Mouse (Mus musculus) limb, embryonic 10.5 days (tissue): Measurements from ENCODE around the gene Add3. TPM values are rescaled to one million over a fixed set of nuclear protein-coding genes. Genes with fewer than 3 reads are reported as not detected.

ENCODE experiments used
- DNase-seq: peaks from one replicate; pipeline ENCODE4 v3.0.0-alpha.2; 2017; ENCODE audit warnings: low spot score
- H3K27ac ChIP-seq: fragments of 300-500 bp; sonication (generic); 2 replicates; pipeline ENCODE4 v1.5.1; 2016; ENCODE audit warnings: mild to moderate bottlenecking
- H3K27me3 ChIP-seq: fragments of 300-500 bp; sonication (generic); 2 replicates; pipeline ENCODE4 v1.6.1; 2016; ENCODE audit warnings: low read depth, mild to moderate bottlenecking; ENCODE audit not compliant: poor library complexity, severe bottlenecking
- H3K36me3 ChIP-seq: fragments of 300-500 bp; sonication (generic); 2 replicates; pipeline ENCODE4 v1.6.1; 2016; ENCODE audit warnings: mild to moderate bottlenecking, moderate library complexity
- H3K4me1 ChIP-seq: fragments of 300-500 bp; sonication (generic); 2 replicates; pipeline ENCODE4 v1.6.1; 2016
- H3K4me3 ChIP-seq: fragments of 300-500 bp; sonication (generic); 2 replicates; pipeline ENCODE4 v1.5.1; 2016; ENCODE audit warnings: mild to moderate bottlenecking, moderate library complexity
- H3K9me3 ChIP-seq: fragments of 300-500 bp; sonication (generic); replicated peaks from 2 replicates; pipeline ENCODE4 v1.6.1; 2016; ENCODE audit warnings: mild to moderate bottlenecking
- WGBS: fragments of 180-500 bp; shearing (Covaris S2); methylation state at CpG from one replicate; pipeline ENCODE4 v1.1.7; 2016; 5-methylcytosine and 5-hydroxymethylcytosine counted together
- polyA plus RNA-seq: library from polyadenylated mRNA; unstranded; fragments of >200 nt; fragmentation: Nextera tagmentation; extraction: Ambion mirVana; gene quantifications from 2 replicates; pipeline ENCODE4 v1.2.1, GENCODE M21; 2016

Add3 gene
- polyA plus RNA-seq, 1 experiment from 2014 or later = 63.7 TPM

DNA sequence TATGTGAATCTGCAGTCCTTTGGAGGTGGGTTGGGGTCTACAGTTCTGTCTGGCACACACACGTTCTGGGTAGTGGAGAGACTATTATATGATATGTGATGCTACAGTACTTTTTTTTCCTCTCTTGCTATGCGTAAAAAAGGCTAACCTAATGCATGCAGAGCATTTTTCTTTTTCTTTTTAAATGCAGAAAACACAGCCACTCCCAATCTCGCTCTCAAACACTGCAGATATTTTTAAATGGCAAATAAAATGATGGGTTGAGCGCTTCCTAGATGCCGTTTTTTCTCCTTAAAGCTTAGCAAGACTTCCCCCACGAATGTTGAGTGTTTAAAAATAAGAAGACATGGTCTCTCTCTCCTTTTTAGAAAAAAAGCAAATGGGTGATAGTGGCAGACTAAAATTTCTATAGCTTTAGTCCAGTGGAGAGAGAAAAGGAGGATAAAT lies 584 bp downstream of the Add3 start:
- H3K4me3 ChIP-seq = peak overlapping the region; percentile 98
- H3K36me3 ChIP-seq = no peaks in the 10 kb centered on the region
- H3K27me3 ChIP-seq = no peaks in the 10 kb centered on the region
- H3K27ac ChIP-seq = peak overlapping the region; percentile 95; the same call in 1 of the 2 replicates
- no peaks in the 10 kb centered on the region for H3K9me3 ChIP-seq
- 5% methylated on average over 6 of the region's 6 CpGs for WGBS
- peaks cover 69% of the 10 kb centered on the region for H3K4me1 ChIP-seq
- DNase-seq = no peak

- WGBS = under 1% methylated on average over 23 of the region's 23 CpGs
- peak; percentile 60 for DNase-seq
- Histone ChIP-seq H3K4me3 (peak overlapping the region; percentile 98), H3K27me3 (no peaks in the 10 kb centered on the region), H3K27ac (peak overlapping the region; percentile 95), H3K9me3 (no peaks in the 10 kb centered on the region), H3K36me3 (no peaks in the 10 kb centered on the region), H3K4me1 (peaks cover 68% of the 10 kb centered on the region)
These were observed 1.2 kb downstream of the Add3 start for GRCm38 (mm10) chr19:53141251-53142072.

DNA sequence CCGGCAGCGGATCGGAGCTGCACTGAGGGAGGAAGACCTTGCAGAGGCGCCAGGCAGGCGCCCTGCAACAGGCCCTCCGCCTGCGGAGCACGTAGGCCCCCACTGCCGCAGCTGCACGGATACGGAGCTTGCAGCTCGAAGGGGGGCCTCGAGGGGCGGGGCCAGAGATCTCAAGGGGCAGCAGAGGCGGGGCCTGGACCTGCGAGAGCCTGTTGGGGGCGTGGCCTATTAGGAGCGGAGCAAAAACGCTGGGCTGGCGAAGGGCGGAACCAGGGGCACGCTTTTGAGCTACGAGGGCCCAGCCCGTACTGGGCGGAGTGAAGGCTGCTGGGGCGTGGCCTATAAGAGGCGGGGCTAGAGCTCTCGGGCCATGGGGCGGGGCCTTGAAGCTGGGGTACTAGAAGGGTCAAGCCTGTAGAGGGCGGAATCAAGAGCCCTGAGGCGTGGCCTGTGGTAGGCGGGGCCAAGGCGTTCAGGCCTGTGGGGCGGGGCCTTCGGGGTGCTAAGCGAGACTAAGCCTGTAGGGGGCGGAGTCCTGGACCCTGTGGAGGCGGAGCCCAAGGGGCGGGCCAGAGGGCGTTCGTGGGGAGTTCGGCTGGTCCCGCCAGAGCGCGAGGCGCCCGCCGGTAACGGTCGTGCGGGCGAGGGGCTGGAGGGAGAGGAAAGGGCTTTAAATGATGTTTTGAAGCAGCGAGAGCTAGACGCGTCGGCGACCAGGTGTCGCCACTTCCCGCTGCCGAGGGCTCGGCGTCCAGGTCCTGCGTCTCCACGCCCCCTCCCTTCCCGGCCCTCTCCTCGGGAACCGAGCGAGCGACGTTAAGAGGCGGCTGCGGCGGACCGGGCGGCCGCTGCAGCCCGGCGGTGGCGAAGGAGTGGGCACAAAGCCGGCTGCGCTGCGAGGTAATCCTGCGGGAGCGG lies 2.2 kb downstream of the Add3 start:
- under 1% methylated on average over 84 of the region's 84 CpGs for WGBS
- H3K4me1 ChIP-seq = peaks cover 59% of the 10 kb centered on the region

DNA sequence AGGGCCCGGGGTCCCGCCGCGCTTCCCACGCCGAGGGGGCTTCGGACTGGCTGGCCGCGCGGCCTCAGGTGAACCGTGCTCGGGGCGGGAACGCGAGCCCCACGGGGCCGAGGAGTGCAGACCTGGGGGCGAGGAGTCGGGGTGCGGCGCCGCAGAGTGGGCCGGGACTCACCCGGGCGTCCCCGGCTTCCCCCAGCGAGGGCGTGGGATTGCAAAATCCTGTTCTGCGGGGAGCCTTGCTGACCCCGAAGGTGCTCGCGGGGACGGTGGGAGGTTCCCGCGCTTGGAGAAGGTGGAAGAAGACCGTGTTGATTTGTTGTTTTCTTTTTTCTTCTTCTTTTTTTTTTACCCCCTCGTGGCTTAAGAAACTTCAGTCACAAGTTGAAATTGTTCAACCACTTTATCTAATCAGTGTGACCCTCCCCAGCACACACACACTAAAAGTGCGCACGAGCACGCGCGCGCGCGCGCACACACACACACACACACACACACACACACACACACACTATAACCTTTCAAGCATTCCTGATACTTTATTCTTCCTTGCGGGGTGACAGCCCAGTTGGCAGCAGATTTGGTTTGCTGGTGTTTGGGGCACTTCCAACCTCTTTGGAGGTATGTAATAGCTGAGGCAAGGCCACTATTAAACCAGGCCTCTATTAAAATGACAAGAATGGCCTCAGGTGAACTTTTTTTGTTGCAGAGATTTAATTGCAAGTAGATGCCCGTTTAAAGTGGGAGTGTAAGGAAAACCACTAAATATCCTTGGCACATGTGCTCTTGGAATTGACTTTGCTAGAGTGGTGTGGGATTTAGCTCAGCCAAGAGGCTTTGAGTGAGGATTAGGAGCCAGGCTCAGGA lies 3.1 kb downstream of the Add3 start:
- 1% methylated on average over 48 of the region's 48 CpGs for WGBS
- H3K27me3 ChIP-seq = no peaks in the 10 kb centered on the region
- H3K9me3 ChIP-seq = no peaks in the 10 kb centered on the region
- peak overlapping the region; percentile 98 for H3K4me3 ChIP-seq
- DNase-seq = peak; percentile 64
- H3K4me1 ChIP-seq = peaks cover 61% of the 10 kb centered on the region
- H3K36me3 ChIP-seq = no peaks in the 10 kb centered on the region
- peak overlapping the region; percentile 95 for H3K27ac ChIP-seq

More for the DNA sequence above, 2.2 kb downstream of the Add3 start:
- Histone ChIP-seq H3K9me3 (no peaks in the 10 kb centered on the region), H3K27me3 (no peaks in the 10 kb centered on the region), H3K4me3 (peak overlapping the region; percentile 98), H3K27ac (peak overlapping the region; percentile 95), H3K36me3 (no peaks in the 10 kb centered on the region)
- peak; percentile 99 for DNase-seq

GRCm38 (mm10) chr19:53145075-53145474 lies 4.8 kb downstream of the Add3 start:
- H3K27me3 ChIP-seq = no peaks in the 10 kb centered on the region
- no peaks in the 10 kb centered on the region for H3K9me3 ChIP-seq
- no peak overlapping the region for H3K4me3 ChIP-seq
- no peaks in the 10 kb centered on the region for H3K36me3 ChIP-seq
- H3K4me1 ChIP-seq = peaks cover 73% of the 10 kb centered on the region
- WGBS = 51% methylated on average over 2 of the region's 2 CpGs
- H3K27ac ChIP-seq = no peak overlapping the region
- DNase-seq = no peak

DNA sequence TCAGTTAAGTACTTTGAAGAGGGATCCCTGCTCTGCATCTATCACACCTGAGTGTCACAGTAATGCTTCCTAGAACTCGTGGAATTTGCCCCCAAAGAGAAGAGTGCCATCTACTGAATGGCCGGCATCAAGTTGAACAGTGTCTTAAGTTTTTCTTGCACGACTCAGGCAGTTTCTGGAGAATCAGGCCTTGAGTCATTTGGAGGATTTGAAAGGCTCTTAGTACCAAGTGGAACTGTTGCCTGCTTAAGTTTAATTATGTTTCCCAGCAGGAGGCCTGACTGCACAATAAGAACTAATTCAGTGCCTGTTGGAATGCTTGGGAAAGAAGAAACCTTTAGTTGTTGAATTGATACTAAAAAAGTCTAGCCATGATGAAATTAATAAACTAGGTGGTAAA lies 9.1 kb downstream of the Add3 start:
- no peaks in the 10 kb centered on the region for H3K27me3 ChIP-seq
- H3K27ac ChIP-seq = no peak overlapping the region
- no peaks in the 10 kb centered on the region for H3K36me3 ChIP-seq
- no peak overlapping the region for H3K4me3 ChIP-seq
- DNase-seq = no peak
- WGBS = 25% methylated on average over 3 of the region's 3 CpGs
- peaks cover 39% of the 10 kb centered on the region for H3K4me1 ChIP-seq
- H3K9me3 ChIP-seq = no peaks in the 10 kb centered on the region

DNA sequence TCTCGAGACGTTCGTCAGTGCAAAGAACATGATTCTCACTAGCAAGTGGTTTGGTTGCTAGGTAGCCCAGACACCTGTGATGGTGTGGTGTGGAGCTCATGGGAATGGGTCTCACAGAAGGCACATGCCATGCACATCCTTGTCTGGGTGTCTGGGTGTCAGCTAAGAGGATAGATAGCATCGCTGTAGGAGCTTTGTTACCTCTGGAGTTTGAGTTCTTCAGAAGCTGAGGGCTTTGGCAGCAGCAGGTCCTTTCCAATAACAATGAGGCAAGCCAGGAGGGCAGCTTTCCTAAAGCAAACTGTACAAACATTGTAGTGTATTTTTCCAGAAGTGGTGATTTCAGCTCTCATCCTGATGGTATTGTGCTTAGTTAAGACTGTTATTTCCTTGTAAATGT lies 12.2 kb downstream of the Add3 start:
- Histone ChIP-seq H3K27ac (no peak overlapping the region), H3K4me1 (peaks cover 24% of the 10 kb centered on the region), H3K9me3 (no peaks in the 10 kb centered on the region), H3K27me3 (no peaks in the 10 kb centered on the region), H3K36me3 (no peaks in the 10 kb centered on the region), H3K4me3 (no peak overlapping the region)
- DNase-seq = no peak
- 91% methylated on average over 4 of the region's 4 CpGs for whole genome bisulfite sequencing

DNA sequence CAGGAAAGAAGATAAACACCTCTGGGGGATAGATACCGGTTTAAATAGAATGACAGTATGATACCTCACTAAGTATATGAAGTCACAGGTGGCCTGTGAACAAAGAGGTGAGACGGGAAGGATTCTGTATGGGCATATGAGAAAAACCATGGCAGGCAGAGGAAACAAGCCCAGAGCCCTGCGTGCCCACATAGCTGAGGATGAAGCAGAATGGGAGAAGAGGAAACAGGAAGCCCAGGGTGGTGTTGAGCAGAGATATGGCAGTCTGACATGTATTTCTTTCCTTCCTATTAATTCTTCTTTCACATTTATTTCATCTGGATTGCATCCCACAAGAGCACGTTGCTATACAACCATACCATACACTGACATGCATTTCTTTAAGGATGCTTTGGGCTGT lies 12.9 kb downstream of the Add3 start:
- Histone ChIP-seq H3K36me3 (no peaks in the 10 kb centered on the region), H3K4me1 (peaks cover 19% of the 10 kb centered on the region), H3K9me3 (no peaks in the 10 kb centered on the region), H3K4me3 (no peak overlapping the region), H3K27me3 (no peaks in the 10 kb centered on the region), H3K27ac (no peak overlapping the region)
- no peak for DNase-seq
- WGBS = 82% methylated on average over 4 of the region's 4 CpGs

GRCm38 (mm10) chr19:53154156-53154555 lies 13.9 kb downstream of the Add3 start:
- no peak overlapping the region for H3K4me3 ChIP-seq
- H3K9me3 ChIP-seq = no peaks in the 10 kb centered on the region
- H3K36me3 ChIP-seq = no peaks in the 10 kb centered on the region
- H3K27ac ChIP-seq = no peak overlapping the region
- no peaks in the 10 kb centered on the region for H3K27me3 ChIP-seq
- no peak for DNase-seq
- 92% methylated on average over 3 of the region's 3 CpGs for WGBS
- peaks cover 12% of the 10 kb centered on the region for H3K4me1 ChIP-seq

DNA sequence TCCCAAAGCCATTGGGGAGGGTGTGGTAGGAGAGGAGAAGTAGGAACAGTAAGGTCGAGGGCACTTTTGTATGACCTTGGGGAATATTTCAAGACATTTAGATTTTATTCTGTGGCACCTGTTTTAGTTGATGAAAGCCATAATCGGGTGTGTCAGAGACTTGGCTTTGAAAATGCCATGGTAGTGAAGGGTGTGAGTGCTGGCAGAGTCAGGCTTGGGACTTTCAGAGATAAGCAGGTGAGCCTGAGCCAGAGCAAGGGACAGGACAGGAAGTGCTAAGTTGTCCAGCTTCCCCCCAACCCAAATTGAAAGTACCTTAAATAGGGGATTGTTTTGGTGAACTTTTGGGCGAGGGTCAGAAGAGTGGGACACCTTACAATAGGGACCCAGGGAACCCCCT lies 16.1 kb downstream of the Add3 start:
- no peak for DNase-seq
- 0 out of 2 replicates have a peak, but pooled peaks cover 6% of the 10 kb centered on the region for H3K4me1 ChIP-seq
- 90% methylated on average over 3 of the region's 3 CpGs for WGBS
- H3K4me3 ChIP-seq = no peak overlapping the region
- no peak overlapping the region for H3K27ac ChIP-seq
- H3K36me3 ChIP-seq = no peaks in the 10 kb centered on the region
- H3K27me3 ChIP-seq = no peaks in the 10 kb centered on the region
- no peaks in the 10 kb centered on the region for H3K9me3 ChIP-seq

- DNase-seq = no peak
- 89% methylated on average over 5 of the region's 5 CpGs for WGBS
- Histone ChIP-seq H3K27me3 (no peaks in the 10 kb centered on the region), H3K4me1 (0 out of 2 replicates have a peak, but pooled peaks cover 6% of the 10 kb centered on the region), H3K36me3 (no peaks in the 10 kb centered on the region), H3K27ac (no peak overlapping the region), H3K9me3 (no peaks in the 10 kb centered on the region), H3K4me3 (no peak overlapping the region)
These were observed 16.9 kb downstream of the Add3 start for GRCm38 (mm10) chr19:53157176-53157575.

GRCm38 (mm10) chr19:53159351-53159750 lies 19.1 kb downstream of the Add3 start:
- Histone ChIP-seq H3K36me3 (no peaks in the 10 kb centered on the region), H3K4me1 (0 out of 2 replicates have a peak, but pooled peaks cover 6% of the 10 kb centered on the region), H3K9me3 (no peaks in the 10 kb centered on the region), H3K4me3 (no peak overlapping the region), H3K27me3 (no peaks in the 10 kb centered on the region), H3K27ac (no peak overlapping the region)
- DNase-seq = no peak
- WGBS = 58% methylated on average over 7 of the region's 7 CpGs
